Mouse (Mus musculus) embryonic facial prominence, embryonic 12.5 days (tissue): Measurements from ENCODE around the gene Atg4a-ps. TPM values are rescaled to one million over a fixed set of nuclear protein-coding genes. Genes with fewer than 3 reads are reported as not detected.
"Not testable (repeated sequence)": the region's sequence is repeated elsewhere in the genome, so short reads cannot be mapped to it uniquely, and the experiment has no call there.

Experiments used
- ATAC-seq: fragments of 200-750 bp; cut with Nextera tagmentation; 2 replicates; pipeline ENCODE4 v1.8.0; 2017; ENCODE audit not compliant: insufficient number of reproducible peaks, insufficient read depth, low FRiP score, low TSS enrichment
- H3K27ac ChIP-seq: fragments of 300-500 bp; sonication (generic); 2 replicates; pipeline ENCODE4 v1.5.1; 2016; ENCODE audit warnings: mild to moderate bottlenecking
- H3K27me3 ChIP-seq: fragments of 300-500 bp; sonication (generic); 2 replicates; pipeline ENCODE4 v1.6.1; 2016; ENCODE audit warnings: mild to moderate bottlenecking, moderate library complexity
- H3K36me3 ChIP-seq: fragments of 300-500 bp; sonication (generic); 2 replicates; pipeline ENCODE4 v1.6.1; 2016; ENCODE audit warnings: mild to moderate bottlenecking
- H3K4me1 ChIP-seq: fragments of 300-500 bp; sonication (generic); 2 replicates; pipeline ENCODE4 v1.6.1; 2016
- H3K4me2 ChIP-seq: fragments of 300-500 bp; sonication (generic); replicated peaks from 2 replicates; pipeline ENCODE4 v1.6.1; 2016; ENCODE audit warnings: mild to moderate bottlenecking, moderate library complexity
- H3K4me3 ChIP-seq: fragments of 300-500 bp; sonication (generic); 2 replicates; pipeline ENCODE4 v1.5.1; 2016; ENCODE audit warnings: mild to moderate bottlenecking
- H3K9ac ChIP-seq: fragments of 300-500 bp; sonication (generic); 2 replicates; pipeline ENCODE4 v1.6.1; 2016; ENCODE audit warnings: mild to moderate bottlenecking, moderate library complexity
- H3K9me3 ChIP-seq: fragments of 300-500 bp; sonication (generic); 2 replicates; pipeline ENCODE4 v1.6.1; 2016; ENCODE audit warnings: mild to moderate bottlenecking, moderate library complexity
- WGBS: fragments of 180-500 bp; shearing (Covaris S2); methylation state at CpG from one replicate; pipeline ENCODE4 v1.1.7; 2016; 5-methylcytosine and 5-hydroxymethylcytosine counted together
- polyA plus RNA-seq: library from polyadenylated mRNA; unstranded; fragments of >200 nt; fragmentation: Nextera tagmentation; extraction: Ambion mirVana; gene quantifications from 2 replicates; pipeline ENCODE4 v1.2.1, GENCODE M21; 2016

The Atg4a-ps gene
- polyA plus RNA-seq = 0.13 and 0.23 TPM in 2 replicates

DNA sequence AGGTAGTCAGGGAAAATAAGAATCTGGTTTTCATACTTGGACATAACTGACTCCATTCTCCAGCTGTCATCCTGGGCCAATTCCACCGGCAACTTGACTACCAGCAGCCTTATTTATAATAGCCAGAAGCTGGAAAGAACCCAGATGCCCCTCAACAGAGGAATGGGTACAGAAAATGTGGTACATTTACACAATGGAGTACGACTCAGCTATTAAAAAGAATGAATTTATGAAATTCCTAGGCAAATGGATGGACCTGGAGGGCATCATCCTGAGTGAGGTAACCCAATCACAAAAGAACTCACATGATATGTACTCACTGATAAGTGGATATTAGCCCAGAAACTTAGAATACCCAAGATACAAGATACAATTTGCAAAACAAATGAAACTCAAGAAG lies at the start of gene Atg4a-ps:
Gene Atg4a-ps, minus strand, starts transcription at position 101 of the 400 bp plus-strand sequence.
- H3K9ac ChIP-seq, ATAC-seq, H3K27ac ChIP-seq, H3K4me1 ChIP-seq, H3K4me3 ChIP-seq, H3K9me3 ChIP-seq, H3K4me2 ChIP-seq, H3K36me3 ChIP-seq, H3K27me3 ChIP-seq: not testable (repeated sequence)
- 83% methylated on average over 2 of the region's 2 CpGs for WGBS

DNA sequence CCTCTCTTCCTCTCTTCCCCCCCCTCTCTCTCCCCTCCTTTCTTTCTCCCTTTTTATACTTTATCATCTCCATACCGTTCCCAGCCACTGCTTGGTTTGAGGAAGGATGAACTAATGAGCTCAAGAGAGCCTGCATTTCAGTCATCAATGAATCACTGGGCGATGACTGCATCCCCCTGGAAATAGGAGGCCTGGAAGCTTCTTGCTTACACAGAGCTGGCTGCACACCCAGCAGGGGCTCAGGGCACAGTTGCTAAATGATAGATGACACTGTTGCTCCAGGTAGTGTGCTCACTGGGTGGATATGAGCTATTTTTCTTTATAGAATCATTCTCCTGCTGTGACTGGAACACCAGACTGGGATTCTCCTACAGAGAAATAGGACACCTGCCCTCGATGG lies 49.7 kb upstream of the Atg4a-ps start:
- no peaks in the 10 kb centered on the region for H3K36me3 ChIP-seq
- 64% methylated on average over 3 of the region's 3 CpGs for WGBS
- no peak for ATAC-seq

DNA sequence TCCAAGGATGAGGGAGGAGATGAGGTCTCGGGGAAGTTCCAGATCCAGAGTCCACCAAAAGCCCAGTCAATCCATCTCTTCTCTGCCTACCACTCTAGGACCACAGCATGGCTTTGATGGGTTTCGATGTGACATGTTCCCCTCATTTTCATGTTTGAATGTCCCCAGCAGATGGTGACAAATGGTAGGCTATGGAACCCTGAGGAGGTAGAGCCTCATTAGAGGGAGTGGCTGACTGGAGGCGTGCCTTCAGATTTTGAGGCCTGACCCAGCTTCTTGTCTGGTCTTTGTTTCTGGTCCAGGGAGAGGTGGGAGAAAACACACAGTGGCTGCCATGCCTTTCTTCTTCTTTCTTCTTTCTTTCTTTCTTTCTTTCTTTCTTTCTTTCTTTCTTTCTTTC lies 44.6 kb upstream of the Atg4a-ps start:
- ATAC-seq = no peak
- Histone ChIP-seq H3K27me3 (no peaks in the 10 kb centered on the region), H3K4me3 (no peak overlapping the region), H3K4me2 (no peak overlapping the region), H3K4me1 (no peaks in the 10 kb centered on the region), H3K9ac (no peak overlapping the region), H3K9me3 (no peaks in the 10 kb centered on the region), H3K36me3 (no peaks in the 10 kb centered on the region), H3K27ac (no peak overlapping the region)
- WGBS = 86% methylated on average over 3 of the region's 3 CpGs

More for the DNA sequence above, 49.7 kb upstream of the Atg4a-ps start:
- Histone ChIP-seq H3K4me2 (no peak overlapping the region), H3K27me3 (no peaks in the 10 kb centered on the region), H3K9me3 (no peaks in the 10 kb centered on the region), H3K27ac (no peak overlapping the region), H3K9ac (no peak overlapping the region), H3K4me1 (no peaks in the 10 kb centered on the region), H3K4me3 (no peak overlapping the region)

DNA sequence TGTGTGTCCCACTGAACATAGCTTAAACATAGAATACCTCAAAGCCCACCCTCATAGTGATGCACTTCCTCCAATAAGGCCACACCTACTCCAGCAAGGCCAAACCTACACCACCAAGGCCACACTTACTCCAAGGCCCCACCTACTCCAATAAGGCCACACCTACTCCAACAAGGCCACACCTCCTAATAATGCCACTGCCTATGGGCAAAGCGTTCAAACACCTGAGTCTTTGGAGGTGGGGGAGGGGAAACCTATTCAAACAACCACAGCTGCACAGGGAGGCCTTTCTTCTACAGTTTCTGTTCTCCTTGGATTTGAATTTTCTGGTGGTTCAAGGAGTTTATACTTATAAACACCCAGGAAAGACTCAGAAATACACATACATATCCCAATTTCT lies 43.2 kb upstream of the Atg4a-ps start:
- Histone ChIP-seq H3K4me2 (no peak overlapping the region), H3K27me3 (peaks cover under 1% of the 10 kb centered on the region; the same call in 1 of the 2 replicates), H3K4me3 (no peak overlapping the region), H3K27ac (no peak overlapping the region), H3K36me3 (no peaks in the 10 kb centered on the region), H3K4me1 (no peaks in the 10 kb centered on the region), H3K9me3 (no peaks in the 10 kb centered on the region), H3K9ac (no peak overlapping the region)
- no peak for ATAC-seq
- WGBS = 55% methylated on average over 1 of the region's 1 CpGs

DNA sequence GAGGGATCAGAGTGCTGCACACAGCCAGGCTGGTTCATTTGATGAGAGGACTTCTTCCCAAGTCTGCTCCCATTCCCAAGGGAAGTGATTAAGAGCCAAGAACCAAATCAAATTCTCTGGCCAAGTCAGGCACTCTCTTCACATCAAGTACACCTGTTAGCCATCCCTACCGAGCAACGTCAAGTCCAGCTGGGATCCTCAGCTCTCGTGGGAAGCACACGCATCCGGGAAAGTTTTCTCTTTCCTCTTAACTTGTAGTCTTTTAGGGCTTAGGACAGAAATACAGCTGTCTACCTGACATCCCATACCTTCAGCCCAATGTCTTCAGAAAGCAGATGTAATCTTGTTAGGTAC lies 38.1 kb upstream of the Atg4a-ps start:
- Histone ChIP-seq H3K4me2 (peak overlapping the region; percentile 27; the same call in 1 of the 2 replicates), H3K9ac (no peak overlapping the region), H3K27ac (no peak overlapping the region), H3K27me3 (peaks cover 6% of the 10 kb centered on the region; the same call in 1 of the 2 replicates), H3K9me3 (no peaks in the 10 kb centered on the region), H3K36me3 (no peaks in the 10 kb centered on the region), H3K4me3 (no peak overlapping the region), H3K4me1 (peaks cover 8% of the 10 kb centered on the region)
- WGBS = 28% methylated on average over 5 of the region's 5 CpGs
- no peak for ATAC-seq

DNA sequence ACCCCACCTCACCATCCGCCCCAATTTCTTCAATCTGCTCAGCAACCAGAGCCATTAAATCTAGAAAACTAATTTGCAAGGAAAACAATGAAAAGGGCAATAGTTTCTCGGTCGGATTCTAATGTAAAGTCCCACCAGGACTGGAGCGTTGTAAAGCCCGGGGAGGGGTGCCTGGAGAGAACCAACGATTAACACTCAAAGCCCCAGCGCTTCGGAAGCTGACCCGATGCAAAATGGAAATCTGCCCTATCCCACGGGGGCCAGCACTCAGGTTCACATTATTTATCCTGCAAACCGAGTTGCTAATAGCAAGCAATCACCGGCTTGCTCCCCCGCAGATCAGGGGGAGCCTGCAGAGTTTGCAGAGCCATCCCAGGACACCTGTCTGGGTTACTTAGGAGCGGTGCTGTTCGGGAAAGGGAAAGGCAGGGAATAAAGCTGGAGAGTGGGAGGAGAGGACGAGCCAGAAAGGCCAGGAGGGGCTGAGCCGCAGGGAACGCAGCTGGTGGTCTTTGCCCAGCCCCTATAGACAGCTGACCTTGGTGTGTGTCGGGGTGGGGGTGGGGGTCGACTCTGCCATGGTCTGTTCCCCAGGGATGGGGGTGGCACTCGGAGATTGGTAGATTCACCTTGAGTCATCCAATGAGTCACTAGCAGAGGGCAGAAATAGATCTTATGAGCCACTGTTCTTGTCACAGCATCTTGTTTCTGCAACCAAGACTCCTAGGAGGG lies 37.5 kb upstream of the Atg4a-ps start:
- Histone ChIP-seq H3K4me3 (no peak overlapping the region), H3K27me3 (peaks cover 6% of the 10 kb centered on the region; the same call in 1 of the 2 replicates), H3K4me2 (peak overlapping the region; percentile 27), H3K4me1 (peaks cover 8% of the 10 kb centered on the region), H3K9ac (no peak overlapping the region), H3K36me3 (no peaks in the 10 kb centered on the region), H3K9me3 (no peaks in the 10 kb centered on the region), H3K27ac (no peak overlapping the region)
- WGBS = 5% methylated on average over 21 of the region's 21 CpGs
- no peak for ATAC-seq

DNA sequence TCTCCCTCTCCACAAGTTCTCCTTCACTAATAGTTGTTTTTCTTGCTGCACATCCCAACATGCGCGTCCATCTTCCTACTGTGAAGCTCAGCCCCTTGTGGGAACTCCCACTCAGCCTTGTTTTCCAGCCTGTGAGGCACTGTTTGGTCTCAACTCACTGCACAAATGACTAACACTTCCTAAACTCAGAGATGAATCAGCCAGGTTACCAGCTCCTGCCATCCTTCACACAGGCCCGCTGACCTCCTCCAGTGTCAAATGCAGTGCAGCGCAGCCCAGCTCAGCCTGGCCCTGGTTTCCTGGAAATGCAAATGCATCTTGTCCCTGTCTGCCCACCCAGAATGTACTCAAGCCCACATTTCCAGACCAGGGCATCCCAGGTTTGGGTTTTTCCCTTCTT lies 36.6 kb upstream of the Atg4a-ps start:
- Histone ChIP-seq H3K4me1 (peaks cover 8% of the 10 kb centered on the region), H3K27me3 (peaks cover 6% of the 10 kb centered on the region; the same call in 1 of the 2 replicates), H3K4me3 (no peak overlapping the region), H3K4me2 (no peak overlapping the region), H3K9ac (no peak overlapping the region), H3K27ac (no peak overlapping the region), H3K36me3 (no peaks in the 10 kb centered on the region), H3K9me3 (no peaks in the 10 kb centered on the region)
- no peak for ATAC-seq
- WGBS = 49% methylated on average over 4 of the region's 4 CpGs

DNA sequence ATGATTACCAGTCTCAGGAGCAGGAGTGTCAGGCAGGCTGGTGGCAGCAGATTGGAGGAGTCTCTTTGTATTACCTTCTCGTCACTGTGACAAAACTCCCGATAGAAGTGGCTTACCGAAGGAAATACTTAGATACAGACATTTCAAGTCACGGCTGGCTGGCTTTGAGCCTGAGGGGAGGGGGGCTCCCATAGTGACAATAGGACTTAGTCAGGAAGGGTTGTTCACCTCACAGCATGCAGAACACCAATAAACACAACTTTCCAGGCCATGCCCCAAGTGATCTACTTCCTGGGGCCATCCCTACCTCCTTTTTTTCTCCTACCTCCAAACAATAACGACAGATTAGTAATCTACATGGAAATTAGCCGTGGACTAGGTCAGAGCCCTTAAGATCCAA lies 32.9 kb upstream of the Atg4a-ps start:
- Histone ChIP-seq H3K36me3 (no peaks in the 10 kb centered on the region), H3K9me3 (no peaks in the 10 kb centered on the region), H3K4me2 (no peak overlapping the region), H3K4me3 (no peak overlapping the region), H3K4me1 (peaks cover 7% of the 10 kb centered on the region), H3K27me3 (peaks cover 4% of the 10 kb centered on the region; the same call in 1 of the 2 replicates), H3K9ac (no peak overlapping the region), H3K27ac (no peak overlapping the region)
- WGBS = 16% methylated on average over 6 of the region's 6 CpGs
- no peak for ATAC-seq

DNA sequence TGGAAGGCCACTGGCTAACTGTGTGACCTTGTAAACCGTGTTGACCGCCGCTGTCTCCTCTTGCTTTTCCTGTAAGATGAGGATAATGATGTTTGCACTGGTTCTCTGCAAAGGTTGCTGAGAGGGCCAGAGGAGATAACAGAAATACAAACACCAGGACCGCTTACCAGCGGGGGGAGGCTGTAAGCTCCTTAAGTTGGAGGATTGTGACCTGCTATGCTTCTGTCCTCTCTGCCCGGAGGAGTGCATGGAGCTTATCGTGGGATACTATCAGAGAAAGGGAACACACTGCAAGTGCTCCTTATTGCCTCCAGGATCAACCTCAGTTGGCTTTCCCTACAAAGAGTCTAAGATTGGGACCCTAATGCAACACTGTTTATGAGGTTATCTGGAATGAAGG lies 26.8 kb upstream of the Atg4a-ps start:
- Histone ChIP-seq H3K4me1 (no peaks in the 10 kb centered on the region), H3K36me3 (no peaks in the 10 kb centered on the region), H3K27ac (no peak overlapping the region), H3K27me3 (no peaks in the 10 kb centered on the region), H3K9me3 (no peaks in the 10 kb centered on the region), H3K4me2 (no peak overlapping the region), H3K4me3 (no peak overlapping the region), H3K9ac (no peak overlapping the region)
- ATAC-seq = no peak
- WGBS = 52% methylated on average over 7 of the region's 7 CpGs

DNA sequence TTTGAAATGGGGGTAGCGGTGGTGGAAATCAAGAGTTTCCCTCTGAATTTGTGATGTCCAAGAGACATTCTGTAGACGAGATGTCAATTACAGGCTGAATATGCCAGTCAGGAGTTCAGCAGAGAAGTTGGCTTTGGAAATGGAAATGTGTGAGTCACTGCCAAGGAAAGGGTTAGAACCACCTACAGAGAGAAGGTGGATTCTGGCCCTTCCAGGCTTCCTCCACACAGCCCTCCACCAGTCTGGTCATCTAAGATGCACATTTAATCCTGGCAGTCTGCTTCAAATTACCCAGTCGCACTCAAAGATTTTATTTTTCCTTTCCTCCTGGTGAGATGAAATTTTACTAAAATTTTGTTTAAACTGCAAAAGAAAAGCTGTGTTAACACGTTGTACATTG lies 26.2 kb upstream of the Atg4a-ps start:
- Histone ChIP-seq H3K9ac (no peak overlapping the region), H3K9me3 (no peaks in the 10 kb centered on the region), H3K36me3 (no peaks in the 10 kb centered on the region), H3K4me2 (no peak overlapping the region), H3K4me1 (no peaks in the 10 kb centered on the region), H3K27ac (no peak overlapping the region), H3K4me3 (no peak overlapping the region), H3K27me3 (no peaks in the 10 kb centered on the region)
- no peak for ATAC-seq
- WGBS = 65% methylated on average over 4 of the region's 4 CpGs

DNA sequence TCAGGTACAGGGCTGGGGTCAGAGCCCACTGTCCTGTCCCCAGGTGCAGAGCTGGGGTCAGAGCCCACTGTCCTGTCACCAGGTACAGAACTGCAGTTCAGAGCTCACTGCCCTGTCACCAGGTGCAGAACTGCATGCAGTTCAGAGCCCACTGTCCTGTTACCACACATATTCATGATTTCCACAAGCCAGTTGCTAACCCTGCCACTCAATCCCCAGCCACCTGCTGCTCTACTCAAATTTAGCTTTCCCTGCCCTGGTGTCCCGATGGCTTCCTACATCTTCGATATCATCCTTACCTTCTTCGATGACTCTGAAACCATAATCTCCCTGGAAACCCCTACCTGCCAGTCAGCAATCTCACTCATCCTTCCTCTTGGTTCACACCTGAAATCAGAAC lies 17.5 kb upstream of the Atg4a-ps start:
- no peak for ATAC-seq

DNA sequence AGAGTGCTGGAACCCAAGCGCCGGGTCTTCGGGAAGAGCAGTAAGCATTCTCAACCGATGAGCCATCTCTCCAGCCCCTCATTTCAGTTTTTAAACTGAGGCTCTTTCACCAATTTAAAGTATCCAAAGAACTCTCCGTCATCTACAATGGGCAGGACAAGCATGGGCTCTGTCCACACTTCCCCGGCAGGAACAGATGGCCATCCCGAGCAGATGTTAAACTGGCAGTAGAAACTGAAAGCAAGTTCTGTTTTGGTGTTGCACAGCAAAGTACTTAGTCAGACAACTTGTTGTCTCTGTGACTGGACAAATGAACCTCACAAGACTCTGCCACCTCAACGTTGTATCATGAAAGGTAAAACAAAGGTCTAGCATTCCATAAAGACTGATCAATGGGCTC lies 15.8 kb upstream of the Atg4a-ps start:
- no peak overlapping the region for H3K4me3 ChIP-seq
- no peak overlapping the region for H3K27ac ChIP-seq
- H3K4me2 ChIP-seq = no peak overlapping the region
- H3K9ac ChIP-seq = no peak overlapping the region
- no peaks in the 10 kb centered on the region for H3K36me3 ChIP-seq
- 93% methylated on average over 8 of the region's 8 CpGs for WGBS
- no peaks in the 10 kb centered on the region for H3K27me3 ChIP-seq
- no peak for ATAC-seq
- H3K9me3 ChIP-seq = no peaks in the 10 kb centered on the region
- H3K4me1 ChIP-seq = no peaks in the 10 kb centered on the region

More for the DNA sequence above, 17.5 kb upstream of the Atg4a-ps start:
- Histone ChIP-seq H3K36me3 (no peaks in the 10 kb centered on the region), H3K4me1 (no peaks in the 10 kb centered on the region), H3K4me2 (no peak overlapping the region), H3K4me3 (no peak overlapping the region), H3K9ac (no peak overlapping the region), H3K27ac (no peak overlapping the region), H3K27me3 (no peaks in the 10 kb centered on the region), H3K9me3 (no peaks in the 10 kb centered on the region)
- WGBS = 94% methylated on average over 3 of the region's 3 CpGs
